Mouse (Mus musculus): Measurements from ENCODE around the gene Scn10a. TPM values are rescaled to one million over a fixed set of nuclear protein-coding genes. Genes with fewer than 3 reads are reported as not detected.

The Scn10a gene
- polyA plus RNA-seq, 1 experiment from 2014 or later = not detected

DNA sequence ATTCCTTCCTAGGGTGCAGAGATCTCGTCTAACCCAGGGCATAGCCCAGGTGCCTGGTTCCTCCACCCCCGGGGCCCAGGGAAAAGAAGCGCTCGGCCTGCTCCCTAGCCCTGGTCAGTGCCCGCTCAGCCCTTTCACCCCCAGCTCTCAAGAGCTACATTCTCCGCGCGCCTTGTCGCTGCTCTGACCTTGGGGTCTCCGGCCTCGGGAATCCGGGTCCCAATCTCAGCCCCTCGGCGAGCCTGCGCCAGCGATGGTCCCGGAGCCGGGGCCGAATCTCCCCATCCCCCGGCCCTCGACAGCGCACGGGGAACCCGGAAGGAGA, 140.8 kb downstream of the Scn10a start:
- H3K9me3 ChIP-seq (ENCODE audit: low read depth, low read length) = no peaks in the 10 kb centered on the region
- ATAC-seq (ENCODE audit: insufficient read depth) (0 out of 2 replicates have a peak, but pooled peaks have one; percentile 19), DNase-seq (no peak)
- no peak for TF ChIP-seq CTCF (IDR thresholded peaks at IDR 0.05; ENCODE audit: low read depth)
- no peaks in the 10 kb centered on the region for H3K36me3 ChIP-seq (ENCODE audit: insufficient read depth)
- H3K4me2 ChIP-seq = peak overlapping the region; percentile 94
- peak overlapping the region; percentile 60 for H3K9ac ChIP-seq
- no peak overlapping the region for H3K27ac ChIP-seq (ENCODE audit: low read depth)
- H3K27me3 ChIP-seq (ENCODE audit: insufficient read depth, low read length) = peaks cover 57% of the 10 kb centered on the region
- H3K4me3 ChIP-seq (ENCODE audit: low read depth, low read length) = peak overlapping the region; percentile 55
- H3K4me1 ChIP-seq (ENCODE audit: insufficient read depth) = no peaks in the 10 kb centered on the region
- 1% methylated on average over 23 of the region's 24 CpGs for WGBS

DNA sequence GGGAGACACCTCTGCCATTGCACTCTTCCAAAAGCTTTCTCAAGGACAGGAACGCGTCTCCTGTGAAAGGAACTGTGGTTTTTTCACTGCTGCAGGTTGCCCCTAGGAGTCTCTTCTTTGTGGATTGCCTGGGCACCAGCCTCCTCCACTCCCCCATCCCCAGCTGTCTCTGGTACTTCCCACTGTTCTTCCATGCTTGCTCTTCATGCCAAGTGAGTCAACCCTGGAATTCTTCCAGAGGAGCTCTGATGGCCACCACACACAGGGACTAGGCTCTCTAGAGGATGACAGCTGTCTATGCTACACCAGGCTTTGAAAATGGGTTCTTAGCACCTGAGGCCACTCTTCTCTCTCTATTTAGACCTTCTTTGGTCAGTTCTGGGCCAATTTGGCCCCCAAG, 142.1 kb downstream of the Scn10a start:
- no peak for TF ChIP-seq CTCF (IDR thresholded peaks at IDR 0.05; ENCODE audit: low read depth)
- WGBS = 63% methylated on average over 2 of the region's 2 CpGs
- Histone ChIP-seq H3K9ac (no peak overlapping the region), H3K36me3 (ENCODE audit: insufficient read depth) (no peaks in the 10 kb centered on the region), H3K27ac (ENCODE audit: low read depth) (no peak overlapping the region), H3K4me2 (no peak overlapping the region), H3K9me3 (ENCODE audit: low read depth, low read length) (no peaks in the 10 kb centered on the region), H3K4me1 (ENCODE audit: insufficient read depth) (no peaks in the 10 kb centered on the region), H3K27me3 (ENCODE audit: insufficient read depth, low read length) (peaks cover 67% of the 10 kb centered on the region), H3K4me3 (ENCODE audit: low read depth, low read length) (no peak overlapping the region)
- ATAC-seq (ENCODE audit: insufficient read depth) (no peak), DNase-seq (no peak)

DNA sequence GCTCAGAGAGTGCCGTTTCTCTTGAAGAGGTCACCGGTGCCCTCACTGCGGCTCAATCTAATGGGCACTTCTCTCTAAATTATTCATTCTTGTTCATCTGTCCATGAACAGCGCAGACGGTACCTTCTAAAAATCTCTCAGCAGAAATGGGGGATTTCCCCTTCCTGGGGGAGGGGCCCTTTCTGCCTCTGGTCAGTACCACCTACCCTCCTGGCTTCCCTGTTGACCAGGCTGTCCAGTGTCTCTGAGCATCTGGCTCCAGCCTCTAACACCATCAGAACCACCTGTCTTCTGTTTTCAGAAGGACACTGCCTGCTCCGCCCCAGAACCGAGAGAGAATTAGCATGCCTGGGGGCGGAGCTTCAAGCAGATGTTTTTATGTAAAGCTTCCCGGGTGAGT, 143.4 kb downstream of the Scn10a start:
- no peak overlapping the region for H3K4me2 ChIP-seq
- peaks cover 77% of the 10 kb centered on the region for H3K27me3 ChIP-seq (ENCODE audit: insufficient read depth, low read length)
- no peaks in the 10 kb centered on the region for H3K36me3 ChIP-seq (ENCODE audit: insufficient read depth)
- H3K27ac ChIP-seq (ENCODE audit: low read depth) = no peak overlapping the region
- no peak overlapping the region for H3K9ac ChIP-seq
- TF ChIP-seq CTCF (IDR thresholded peaks at IDR 0.05; ENCODE audit: low read depth) = no peak
- no peaks in the 10 kb centered on the region for H3K9me3 ChIP-seq (ENCODE audit: low read depth, low read length)
- DNase-seq = no peak
- no peak for ATAC-seq (ENCODE audit: insufficient read depth)
- no peaks in the 10 kb centered on the region for H3K4me1 ChIP-seq (ENCODE audit: insufficient read depth)
- 52% methylated on average over 9 of the region's 9 CpGs for WGBS
- H3K4me3 ChIP-seq (ENCODE audit: low read depth, low read length) = no peak overlapping the region

DNA sequence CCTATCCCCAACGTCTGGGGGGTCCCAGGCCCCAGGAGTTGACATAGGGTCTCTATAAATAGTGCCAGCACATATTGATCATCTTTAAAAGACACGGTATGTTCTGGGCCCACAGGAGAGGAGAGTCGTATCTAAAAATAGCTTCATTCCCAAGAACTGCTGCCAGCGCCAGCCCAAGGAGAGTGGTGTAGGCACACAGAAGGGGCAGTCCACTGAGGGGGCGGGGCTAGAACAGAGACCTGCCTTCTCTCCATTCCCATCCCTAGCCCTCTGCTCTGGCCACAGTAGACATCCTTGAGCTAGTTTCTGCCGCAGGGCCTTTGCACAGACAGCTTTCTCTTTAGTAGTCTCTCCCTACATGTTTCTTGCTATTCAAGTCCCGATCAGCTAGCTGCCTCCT, 144.8 kb downstream of the Scn10a start:
- no peaks in the 10 kb centered on the region for H3K4me1 ChIP-seq (ENCODE audit: insufficient read depth)
- H3K27ac ChIP-seq (ENCODE audit: low read depth) = no peak overlapping the region
- no peaks in the 10 kb centered on the region for H3K36me3 ChIP-seq (ENCODE audit: insufficient read depth)
- H3K4me2 ChIP-seq = no peak overlapping the region
- no peak overlapping the region for H3K9ac ChIP-seq
- H3K9me3 ChIP-seq (ENCODE audit: low read depth, low read length) = no peaks in the 10 kb centered on the region
- WGBS = 66% methylated on average over 7 of the region's 7 CpGs
- no peak for TF ChIP-seq CTCF (IDR thresholded peaks at IDR 0.05; ENCODE audit: low read depth)
- H3K4me3 ChIP-seq (ENCODE audit: low read depth, low read length) = no peak overlapping the region
- DNase-seq = no peak
- H3K27me3 ChIP-seq (ENCODE audit: insufficient read depth, low read length) = peaks cover 73% of the 10 kb centered on the region
- no peak for ATAC-seq (ENCODE audit: insufficient read depth)

DNA sequence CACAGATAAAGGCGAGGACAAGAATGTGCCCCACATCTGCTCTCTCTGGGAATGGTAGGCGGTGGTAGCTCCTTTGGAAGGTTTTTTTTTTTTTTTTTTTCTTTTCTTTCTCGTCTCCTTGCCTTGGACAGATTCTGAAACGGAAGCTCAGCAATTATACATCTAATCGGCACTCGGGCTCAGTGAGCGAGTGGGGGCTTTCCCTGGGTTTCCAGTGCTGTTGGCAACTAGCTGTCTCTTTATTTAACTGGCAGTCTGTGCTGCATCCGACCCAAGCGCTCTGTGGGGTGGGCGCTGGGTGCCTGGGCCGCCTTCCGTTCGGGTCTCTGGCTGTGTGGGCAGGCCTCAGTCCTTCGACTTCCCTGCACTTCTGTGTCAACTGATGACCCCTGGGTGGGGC, 146.1 kb downstream of the Scn10a start:
- Histone ChIP-seq H3K4me3 (ENCODE audit: low read depth, low read length) (no peak overlapping the region), H3K27ac (ENCODE audit: low read depth) (no peak overlapping the region), H3K27me3 (ENCODE audit: insufficient read depth, low read length) (peaks cover 60% of the 10 kb centered on the region), H3K4me2 (no peak overlapping the region), H3K36me3 (ENCODE audit: insufficient read depth) (no peaks in the 10 kb centered on the region), H3K9me3 (ENCODE audit: low read depth, low read length) (no peaks in the 10 kb centered on the region), H3K9ac (no peak overlapping the region), H3K4me1 (ENCODE audit: insufficient read depth) (no peaks in the 10 kb centered on the region)
- DNase-seq = no peak
- no peak for ATAC-seq (ENCODE audit: insufficient read depth)
- no peak for TF ChIP-seq CTCF (IDR thresholded peaks at IDR 0.05; ENCODE audit: low read depth)
- 52% methylated on average over 14 of the region's 14 CpGs for WGBS

DNA sequence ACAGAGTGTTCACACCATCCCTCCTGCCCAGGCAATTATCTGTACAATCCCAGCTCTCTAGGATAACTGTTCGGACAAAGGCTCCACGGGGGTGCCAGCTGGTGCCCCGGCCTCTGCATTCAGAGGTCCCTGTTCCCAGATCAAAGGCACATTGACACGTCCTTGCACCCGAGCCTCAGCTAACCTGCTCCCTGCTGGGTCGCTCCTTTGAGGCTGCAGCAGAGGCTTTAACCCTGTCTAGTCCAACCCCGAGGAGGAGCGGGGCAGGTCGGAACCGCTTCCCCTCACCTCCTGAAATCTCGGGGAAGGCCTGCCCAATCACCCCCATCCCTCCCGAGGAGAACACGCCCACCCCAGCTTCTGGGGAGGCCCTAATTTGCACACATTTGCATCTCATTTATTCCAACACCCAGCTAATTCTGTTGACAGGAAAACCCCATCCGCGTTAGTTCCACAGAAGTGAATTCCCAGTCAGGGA, 147.7 kb downstream of the Scn10a start:
- Histone ChIP-seq H3K4me1 (ENCODE audit: insufficient read depth) (no peaks in the 10 kb centered on the region), H3K9me3 (ENCODE audit: low read depth, low read length) (no peaks in the 10 kb centered on the region), H3K27ac (ENCODE audit: low read depth) (no peak overlapping the region), H3K9ac (no peak overlapping the region), H3K4me2 (no peak overlapping the region), H3K4me3 (ENCODE audit: low read depth, low read length) (no peak overlapping the region), H3K36me3 (ENCODE audit: insufficient read depth) (no peaks in the 10 kb centered on the region), H3K27me3 (ENCODE audit: insufficient read depth, low read length) (peaks cover 49% of the 10 kb centered on the region)
- 4% methylated on average over 15 of the region's 15 CpGs for WGBS
- no peak for ATAC-seq (ENCODE audit: insufficient read depth)
- DNase-seq = no peak
- TF ChIP-seq CTCF (IDR thresholded peaks at IDR 0.05; ENCODE audit: low read depth) = no peak

DNA sequence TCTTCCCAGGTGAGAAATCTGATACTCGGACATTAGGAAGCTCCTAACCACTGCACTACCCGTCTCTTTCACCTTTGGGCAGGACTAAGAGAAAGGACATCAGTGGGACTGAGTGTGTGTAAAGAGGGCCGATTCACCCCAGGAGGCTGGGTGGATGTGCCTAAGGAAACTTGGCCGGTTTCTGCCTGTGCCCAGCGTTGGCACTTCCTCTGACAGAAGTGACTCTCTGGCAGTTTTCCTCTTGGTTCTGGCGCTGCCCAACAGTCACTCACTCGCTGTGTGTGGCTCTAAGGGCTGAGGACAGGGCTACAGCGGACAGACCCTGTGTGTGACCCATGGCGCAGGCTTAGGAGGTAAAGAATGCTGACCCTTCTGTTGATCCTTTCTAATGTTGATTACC, 148.5 kb downstream of the Scn10a start:
- no peak overlapping the region for H3K4me2 ChIP-seq
- no peaks in the 10 kb centered on the region for H3K36me3 ChIP-seq (ENCODE audit: insufficient read depth)
- H3K27me3 ChIP-seq (ENCODE audit: insufficient read depth, low read length) = peaks cover 42% of the 10 kb centered on the region
- no peak overlapping the region for H3K27ac ChIP-seq (ENCODE audit: low read depth)
- H3K9ac ChIP-seq = no peak overlapping the region
- H3K4me3 ChIP-seq (ENCODE audit: low read depth, low read length) = no peak overlapping the region
- WGBS = 28% methylated on average over 9 of the region's 9 CpGs
- no peak for DNase-seq
- TF ChIP-seq CTCF (IDR thresholded peaks at IDR 0.05; ENCODE audit: low read depth) = no peak
- H3K4me1 ChIP-seq (ENCODE audit: insufficient read depth) = no peaks in the 10 kb centered on the region
- no peak for ATAC-seq (ENCODE audit: insufficient read depth)
- no peaks in the 10 kb centered on the region for H3K9me3 ChIP-seq (ENCODE audit: low read depth, low read length)

DNA sequence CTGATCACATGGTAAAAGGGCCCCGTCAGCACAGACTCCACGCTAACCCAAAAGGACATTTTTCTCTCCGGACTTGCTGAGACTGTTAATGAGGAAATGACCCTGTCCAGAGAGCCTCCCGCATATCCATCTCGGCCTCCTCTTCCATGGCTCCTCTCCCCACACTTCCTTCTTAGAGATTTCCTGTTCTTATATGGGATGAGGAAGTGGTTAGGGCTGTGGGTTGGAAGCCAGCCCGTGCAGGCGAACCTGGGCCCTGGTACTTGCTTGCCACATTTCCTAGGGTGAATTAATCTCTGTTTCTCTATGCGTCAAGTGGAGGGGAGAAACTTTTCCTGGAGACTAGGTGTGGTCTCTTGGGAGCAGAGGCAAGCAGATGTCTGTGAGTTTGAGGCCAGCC, 150.4 kb downstream of the Scn10a start:
- Histone ChIP-seq H3K9ac (no peak overlapping the region), H3K27me3 (ENCODE audit: insufficient read depth, low read length) (peaks cover 30% of the 10 kb centered on the region), H3K4me2 (no peak overlapping the region), H3K4me3 (ENCODE audit: low read depth, low read length) (no peak overlapping the region), H3K36me3 (ENCODE audit: insufficient read depth) (no peaks in the 10 kb centered on the region), H3K27ac (ENCODE audit: low read depth) (no peak overlapping the region), H3K4me1 (ENCODE audit: insufficient read depth) (no peaks in the 10 kb centered on the region), H3K9me3 (ENCODE audit: low read depth, low read length) (no peaks in the 10 kb centered on the region)
- WGBS = 72% methylated on average over 8 of the region's 8 CpGs
- ATAC-seq (ENCODE audit: insufficient read depth) = no peak
- DNase-seq = no peak
- TF ChIP-seq CTCF (IDR thresholded peaks at IDR 0.05; ENCODE audit: low read depth) = no peak

Measured in lung, embryonic 14.5 days (tissue).